In genomic region chr11:117030471-117031101, GRCm38 (mm10) we compare ENCODE assay signal across 9 mouse cellular contexts.
A peak's percentile ranks its signal among the peaks of the same experiment; 100 is the strongest.
DNase-seq lines count a peak whose midpoint lies in the region; ATAC-seq lines count a peak whose summit lies in the region.
"Had no signal": no experiment of that assay in that cellular context is flagged by ENCODE, and none has a peak within 500 bp of the region (broad histone marks: within the 10 kb centered on the region; RNA-seq: fewer than 3 reads in every experiment).

No protein-coding gene starts in this region.

- H3K4me3 ChIP-seq in embryonic facial prominence, embryonic 12.5 days, result no peak overlapping the region
- H3K4me3 ChIP-seq in embryonic facial prominence, embryonic 10.5 days, result no peak overlapping the region
- H3K4me3 ChIP-seq in lung, embryonic 16.5 days (ENCODE audit: low read length), result no peak overlapping the region

- peaks cover 14% of the 10 kb centered on the region; the same call in 1 of the 2 replicates for H3K4me1 ChIP-seq in embryonic facial prominence, embryonic 12.5 days
- peaks cover 22% of the 10 kb centered on the region for H3K4me1 ChIP-seq in embryonic facial prominence, embryonic 10.5 days
- no peaks in the 10 kb centered on the region for H3K4me1 ChIP-seq in lung, embryonic 16.5 days (replicated peaks; ENCODE audit: control insufficient read depth, insufficient read depth, low read length)

- 0 out of 2 replicates have a peak, but pooled peaks cover 4% of the 10 kb centered on the region for H3K27me3 ChIP-seq in embryonic facial prominence, embryonic 12.5 days
- H3K27me3 ChIP-seq in embryonic facial prominence, embryonic 10.5 days (replicated peaks; ENCODE audit: low read depth, poor library complexity, severe bottlenecking), result peaks cover 21% of the 10 kb centered on the region
- H3K27me3 ChIP-seq in lung, embryonic 16.5 days (ENCODE audit: control insufficient read depth, insufficient read depth, low read depth, low read length), result no peaks in the 10 kb centered on the region

- H3K36me3 ChIP-seq in embryonic facial prominence, embryonic 12.5 days, result no peaks in the 10 kb centered on the region
- H3K36me3 ChIP-seq in embryonic facial prominence, embryonic 10.5 days (replicated peaks), result no peaks in the 10 kb centered on the region
- no peaks in the 10 kb centered on the region for H3K36me3 ChIP-seq in lung, embryonic 16.5 days (ENCODE audit: control insufficient read depth, insufficient read depth, low read length)

- ATAC-seq in embryonic facial prominence, embryonic 12.5 days (ENCODE audit: insufficient number of reproducible peaks, insufficient read depth, low FRiP score, low TSS enrichment), result no peak
- ATAC-seq in lung, embryonic 16.5 days (ENCODE audit: low read depth), result peak; percentile 24; the same call in 1 of the 2 replicates

- no peak for DNase-seq in embryonic facial prominence, embryonic 10.5 days (ENCODE audit: low spot score)
- no peak for DNase-seq in lung, postnatal 4 days
- DNase-seq in left cerebral cortex, adult 9 months (ENCODE audit: low spot score in 2 of 2), result peak; percentile 68 to 70
- DNase-seq in telencephalon, adult 2 months (ENCODE audit: low read depth, low spot score), result peak; percentile 86
- no peak for DNase-seq in kidney, adult 8-10 months
- no peak for DNase-seq in adrenal gland, adult 2 months
- DNase-seq: heart, adult 18-20 months had no signal

- no peaks in the 10 kb centered on the region for H3K9me3 ChIP-seq in embryonic facial prominence, embryonic 12.5 days
- 0 out of 2 replicates have a peak, but pooled peaks cover 2% of the 10 kb centered on the region for H3K9me3 ChIP-seq in embryonic facial prominence, embryonic 10.5 days
- no peaks in the 10 kb centered on the region for H3K9me3 ChIP-seq in lung, embryonic 16.5 days (ENCODE audit: control insufficient read depth, low read length)

- H3K4me2 ChIP-seq in embryonic facial prominence, embryonic 12.5 days (replicated peaks), result no peak overlapping the region
- no peak overlapping the region for H3K4me2 ChIP-seq in lung, embryonic 16.5 days (ENCODE audit: low read depth, low read length)

- 0 out of 2 replicates have a peak overlapping the region, but pooled peaks have one; percentile 32 for H3K27ac ChIP-seq in embryonic facial prominence, embryonic 12.5 days
- H3K27ac ChIP-seq in embryonic facial prominence, embryonic 10.5 days (replicated peaks), result no peak overlapping the region
- no peak overlapping the region for H3K27ac ChIP-seq in lung, embryonic 16.5 days (ENCODE audit: low read length)

- H3K9ac ChIP-seq in embryonic facial prominence, embryonic 12.5 days, result no peak overlapping the region
- H3K9ac ChIP-seq in lung, embryonic 16.5 days (ENCODE audit: low read length), result no peak overlapping the region

- 70% methylated on average over 8 of the region's 8 CpGs for WGBS in embryonic facial prominence, embryonic 12.5 days
- WGBS in embryonic facial prominence, embryonic 10.5 days, result 71% methylated on average over 8 of the region's 8 CpGs
- WGBS in lung, embryonic 16.5 days, result 24% methylated on average over 8 of the region's 8 CpGs

Comparison
In these comparisons a context has a peak if more than half of its experiments do, and no peak if none do; other contexts are left out.
1. DNase-seq: peak in left cerebral cortex, adult 9 months (2 of 2) and telencephalon, adult 2 months (single experiment); none in embryonic facial prominence, embryonic 10.5 days (single experiment), lung, postnatal 4 days (0 of 2), kidney, adult 8-10 months (0 of 2) and adrenal gland, adult 2 months (single experiment).